Mouse (Mus musculus) left cerebral cortex, postnatal 10 days (tissue): Measurements from ENCODE around the gene Lnx1. TPM values are rescaled to one million over a fixed set of nuclear protein-coding genes. Genes with fewer than 3 reads are reported as not detected.

ENCODE experiments used
- DNase-seq, 2 experiments: peaks; one replicate each; pipeline ENCODE4 v3.0.0; 2021 to 2022; ENCODE audit warnings: low spot score in 2 of 2, mixed read lengths in 1 of 2; ENCODE audit errors: extremely low spot score in 1 of 2
- intact Hi-C: fragments of 180-260 bp; cut with DNase I; formaldehyde crosslinking; loops from one replicate; pipeline ENCODE4 v1.15.1; 2025
- total RNA-seq, 2 experiments: library from RNA; stranded (reverse); gene quantifications; 2 replicates each; pipeline ENCODE4 v1.2.3; 2021

The Lnx1 gene
- total RNA-seq, 2 experiments from 2014 or later: 30.6 to 32.6 TPM

DNA sequence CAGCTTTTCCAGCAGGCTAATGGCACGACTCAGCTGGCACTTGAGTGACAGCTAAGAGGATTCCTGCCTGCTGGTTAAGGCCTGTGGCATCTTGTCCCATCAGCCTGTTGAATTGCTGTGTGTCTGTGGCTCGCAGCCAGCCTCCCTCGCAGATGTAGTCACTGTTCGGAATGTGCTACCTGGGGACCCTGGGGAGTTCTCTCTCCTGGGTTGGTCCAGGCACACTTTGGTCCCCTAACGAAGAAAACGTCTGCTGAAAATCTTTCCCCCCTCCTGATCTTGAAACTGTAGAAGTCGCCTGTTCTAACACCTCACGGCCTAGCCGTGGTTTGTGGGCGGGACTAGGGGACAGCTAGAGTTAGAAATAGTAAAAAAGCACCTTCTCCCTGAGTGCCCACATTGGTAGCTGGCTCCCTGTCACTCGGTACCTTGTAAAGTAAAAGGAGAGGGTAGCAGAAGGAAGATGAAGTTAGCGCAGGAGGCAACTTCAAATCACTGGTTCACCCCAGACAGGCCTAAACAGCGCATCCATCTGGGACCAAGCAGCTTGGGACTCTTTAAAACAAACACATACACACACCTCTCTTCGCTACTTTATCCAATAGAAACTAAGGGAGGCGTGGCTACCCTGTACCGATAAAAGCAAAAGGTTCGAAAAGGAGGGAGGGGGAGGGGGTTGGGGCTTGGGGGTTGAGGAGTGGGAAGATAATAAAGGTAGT is 1.2 kb upstream of the Lnx1 start:
- no peak for DNase-seq
- intact Hi-C loops: no loop called here

- intact Hi-C loops: no loop called here
- no peak for DNase-seq
These were observed 1.8 kb downstream of the Lnx1 start for GRCm38 (mm10) chr5:74700918-74701317.

DNA sequence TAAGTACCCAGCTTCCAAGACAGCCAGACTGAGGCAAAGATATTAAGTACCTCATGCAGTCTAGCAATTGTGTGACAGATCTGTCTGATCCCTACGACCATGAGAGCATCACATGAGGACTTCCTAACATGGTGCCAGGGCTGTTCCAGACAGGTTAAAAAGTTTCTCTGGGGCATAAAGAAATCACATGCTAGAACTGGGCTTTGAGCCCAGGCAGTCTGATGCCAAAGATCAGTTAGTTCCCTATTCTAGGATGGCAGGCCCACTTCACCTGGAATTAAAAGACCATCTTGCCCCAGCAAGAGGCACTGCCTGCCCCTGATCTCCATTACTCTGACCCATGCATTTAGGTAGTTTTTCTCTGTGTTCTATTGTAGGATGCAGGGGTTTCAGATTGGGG is 3.0 kb downstream of the Lnx1 start:
- intact Hi-C loops: no loop called here

DNA sequence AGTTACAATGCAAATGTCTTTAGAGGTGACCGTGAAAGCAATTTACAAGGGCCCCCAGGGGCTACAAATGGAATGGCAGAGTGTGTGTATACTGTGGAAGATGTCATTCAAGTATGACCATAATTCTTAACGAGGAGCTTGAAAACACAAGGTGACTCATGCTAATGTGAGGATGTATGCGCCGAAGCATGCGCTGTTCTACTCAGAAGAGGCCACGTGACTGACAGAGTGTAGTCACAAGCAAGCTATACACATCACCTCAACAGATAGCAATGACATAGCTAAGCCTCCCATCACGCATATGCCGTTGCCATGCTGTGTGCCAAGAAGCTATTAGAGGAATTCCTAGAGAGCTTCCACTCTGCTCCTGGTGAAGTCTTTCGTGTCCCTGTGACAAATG is 5.2 kb downstream of the Lnx1 start:
- no peak for DNase-seq
- intact Hi-C loops: no loop called here

More for the DNA sequence above, 3.0 kb downstream of the Lnx1 start:
- no peak for DNase-seq

DNA sequence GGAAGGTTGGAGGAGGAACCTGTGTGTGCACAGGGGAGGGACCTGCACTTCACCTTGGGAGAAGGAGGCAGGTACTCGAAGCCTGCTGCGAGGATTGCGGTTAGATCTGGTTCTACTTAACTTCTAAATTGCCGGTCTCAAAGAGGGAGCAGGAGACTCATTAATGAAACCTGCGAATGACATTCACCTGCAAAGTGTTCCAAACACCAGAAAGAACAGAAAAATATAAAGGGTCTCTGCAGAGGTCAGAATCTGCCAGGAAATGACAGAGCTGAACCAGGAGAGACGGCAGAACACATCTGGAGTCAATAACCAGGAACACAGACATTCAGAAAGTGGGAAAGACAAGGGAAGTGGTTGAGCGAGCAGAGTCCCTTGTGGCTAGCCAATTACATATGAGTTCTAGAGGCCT is 8.3 kb downstream of the Lnx1 start:
- no peak for DNase-seq
- intact Hi-C loops: no loop called here

DNA sequence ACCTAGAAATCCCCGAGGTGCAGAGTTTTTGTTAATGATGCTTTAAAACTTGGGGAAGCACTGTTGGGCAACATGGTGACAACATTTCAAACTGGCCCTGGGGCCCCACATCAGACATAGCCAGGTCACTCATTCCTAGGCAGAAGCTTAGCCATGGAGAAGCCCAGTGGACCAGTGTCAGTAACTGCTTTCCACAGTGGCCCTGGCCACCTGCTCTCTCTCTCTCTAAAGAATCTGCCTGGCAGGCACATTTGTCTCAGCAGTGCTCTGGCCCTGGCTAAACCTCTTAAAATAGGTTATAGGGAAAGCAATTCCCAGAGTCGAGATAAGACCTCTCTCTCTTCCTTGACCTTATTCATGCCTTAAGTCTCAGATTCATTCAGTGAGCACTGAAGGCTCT is 8.9 kb downstream of the Lnx1 start:
- intact Hi-C loops: no loop called here
- DNase-seq: no peak

DNA sequence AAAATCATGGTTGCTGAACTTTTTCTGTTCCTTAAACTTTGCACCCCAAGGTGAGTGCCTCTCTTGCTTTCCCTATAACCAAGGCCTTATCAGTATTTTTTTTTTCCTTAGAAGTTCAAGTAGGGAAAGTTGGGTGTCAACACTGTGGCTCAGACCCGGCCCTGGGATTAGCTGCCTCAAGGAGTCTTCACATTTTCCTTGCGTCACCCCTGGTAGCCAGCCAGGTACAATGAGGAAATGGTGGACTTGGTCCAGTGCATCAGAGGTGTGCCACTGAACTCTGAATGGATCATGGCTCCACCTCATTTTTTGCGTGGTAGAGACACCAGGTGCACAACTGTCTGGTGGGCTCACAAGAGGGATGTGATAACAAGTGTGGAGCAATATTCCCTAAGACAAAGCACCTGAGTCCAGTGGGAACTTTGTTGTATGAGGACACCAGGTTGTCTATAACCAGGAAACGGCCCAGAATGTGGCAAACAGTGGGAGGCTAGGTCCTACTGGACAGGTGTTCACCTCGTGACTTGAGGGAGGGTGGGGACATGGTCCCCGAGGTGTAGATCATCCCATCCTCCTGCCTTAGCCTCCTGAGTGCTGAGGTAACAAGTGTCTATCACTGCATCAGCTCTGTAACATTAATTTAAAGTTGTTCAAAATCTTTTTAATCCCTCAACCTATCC is 10.2 kb downstream of the Lnx1 start:
- intact Hi-C loops: no loop called here
- no peak for DNase-seq

DNA sequence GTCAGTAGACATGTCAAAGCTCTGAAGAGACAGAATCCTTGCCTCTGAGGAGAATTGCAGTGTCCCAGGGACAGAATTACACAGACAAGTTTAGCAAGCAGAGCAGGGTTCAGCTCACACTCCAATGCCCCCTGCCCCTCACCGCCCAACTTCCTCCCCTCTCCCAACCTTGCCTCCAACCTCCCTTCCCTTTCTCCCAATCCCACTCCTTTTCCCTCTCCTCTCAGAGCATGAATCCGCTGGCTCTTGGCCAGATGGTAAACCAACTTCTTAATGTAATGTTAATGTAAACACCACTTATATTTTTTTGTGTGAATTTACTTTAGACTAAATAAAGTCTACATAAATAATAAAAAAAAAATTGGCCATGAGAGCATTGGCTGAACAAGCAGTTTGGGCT is 13.9 kb downstream of the Lnx1 start:
- no peak for DNase-seq
- intact Hi-C loops: no loop called here

GRCm38 (mm10) chr5:74684944-74685343 is 17.8 kb downstream of the Lnx1 start:
- no peak for DNase-seq

DNA sequence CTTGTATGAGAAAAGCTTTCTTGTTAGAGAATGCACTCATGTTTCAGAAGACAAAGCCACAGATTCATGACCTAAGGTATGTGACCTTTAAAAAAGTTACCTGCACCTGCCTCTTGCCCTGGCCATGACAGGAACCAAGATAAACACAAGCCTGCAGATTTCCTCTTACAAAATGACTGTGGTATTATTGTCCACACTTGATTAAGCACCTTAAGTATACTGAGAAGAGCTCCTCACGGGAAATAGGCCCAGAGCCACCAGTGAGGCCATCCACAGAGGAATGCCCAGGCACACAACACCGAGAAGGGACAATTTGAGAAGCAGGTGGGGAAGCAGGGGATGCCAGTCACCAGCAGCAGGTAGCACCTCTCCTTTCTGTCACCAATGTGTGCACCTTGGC is 18.9 kb downstream of the Lnx1 start:
- DNase-seq: no peak
- intact Hi-C loops: no loop called here

More at GRCm38 (mm10) chr5:74684944-74685343, 17.8 kb downstream of the Lnx1 start:
- intact Hi-C loops: no loop called here

DNA sequence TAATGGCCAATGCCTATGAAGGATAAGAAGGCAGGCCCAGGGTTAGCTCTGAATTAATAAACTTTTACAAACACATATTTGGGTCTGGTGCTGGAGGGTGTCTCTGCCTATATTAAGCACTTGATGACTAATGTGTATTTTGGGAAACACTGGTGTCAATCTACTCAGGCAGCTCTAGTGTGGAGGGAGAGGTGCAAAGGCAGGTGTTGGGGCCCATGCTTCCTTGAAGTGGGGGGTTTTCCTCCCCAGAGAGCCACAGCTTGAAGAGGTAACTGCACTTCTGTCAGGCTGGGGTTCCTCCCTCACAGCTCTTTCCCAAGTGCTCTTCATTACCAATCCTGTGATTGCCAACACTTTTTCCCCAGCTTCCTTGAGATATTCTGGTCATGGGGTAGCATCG is 20.0 kb downstream of the Lnx1 start:
- intact Hi-C loops: no loop called here
- DNase-seq: no peak

- DNase-seq: no peak
- intact Hi-C loops: no loop called here
These were observed 23.1 kb downstream of the Lnx1 start for GRCm38 (mm10) chr5:74679631-74680030.

DNA sequence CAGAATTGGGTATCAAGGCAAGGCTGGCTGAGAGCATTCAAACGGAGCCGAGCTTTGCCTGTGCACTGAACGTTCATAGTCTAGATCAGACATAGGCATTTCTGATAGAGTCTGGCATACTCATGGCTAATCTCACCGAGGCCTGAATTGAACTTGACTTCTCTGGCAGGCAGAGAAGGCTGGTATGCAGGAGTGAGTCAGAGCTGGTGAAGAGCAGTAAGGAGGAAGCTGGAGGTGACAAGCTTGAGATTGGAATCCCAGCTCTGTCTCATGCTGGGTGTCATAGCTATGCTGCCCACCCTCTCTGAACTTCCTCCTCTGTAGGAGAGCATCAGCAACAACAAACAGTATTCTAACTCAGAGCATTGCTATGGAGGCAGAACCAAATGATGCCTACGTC is 24.0 kb downstream of the Lnx1 start:
- intact Hi-C loops: no loop called here
- DNase-seq: no peak

- DNase-seq: peak; percentile 79 to 80
- intact Hi-C loops: no loop called here
These were observed 25.0 kb downstream of the Lnx1 start for GRCm38 (mm10) chr5:74677399-74678338.

GRCm38 (mm10) chr5:74672556-74672955 is 30.2 kb downstream of the Lnx1 start:
- DNase-seq: no peak
- intact Hi-C loops: no loop called here

DNA sequence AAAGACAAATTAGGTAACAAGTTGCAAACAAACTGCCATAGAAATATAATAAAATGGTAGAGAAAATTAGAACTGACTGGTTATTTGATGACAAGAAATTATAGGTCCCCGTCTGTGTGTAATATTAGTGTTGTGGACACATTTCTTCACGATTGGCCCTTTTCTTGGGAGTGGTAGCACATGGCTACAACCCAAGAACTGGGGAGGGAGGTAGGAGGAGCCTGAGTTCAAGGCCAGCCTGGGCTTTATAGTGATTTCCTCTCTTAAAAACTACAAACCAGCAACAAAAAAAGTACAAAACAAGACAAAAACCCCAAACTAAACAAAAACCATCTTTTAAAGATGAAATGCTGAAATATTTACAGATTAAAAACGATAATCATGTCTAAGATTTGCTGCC is 31.8 kb downstream of the Lnx1 start:
- intact Hi-C loops: no loop called here

DNA sequence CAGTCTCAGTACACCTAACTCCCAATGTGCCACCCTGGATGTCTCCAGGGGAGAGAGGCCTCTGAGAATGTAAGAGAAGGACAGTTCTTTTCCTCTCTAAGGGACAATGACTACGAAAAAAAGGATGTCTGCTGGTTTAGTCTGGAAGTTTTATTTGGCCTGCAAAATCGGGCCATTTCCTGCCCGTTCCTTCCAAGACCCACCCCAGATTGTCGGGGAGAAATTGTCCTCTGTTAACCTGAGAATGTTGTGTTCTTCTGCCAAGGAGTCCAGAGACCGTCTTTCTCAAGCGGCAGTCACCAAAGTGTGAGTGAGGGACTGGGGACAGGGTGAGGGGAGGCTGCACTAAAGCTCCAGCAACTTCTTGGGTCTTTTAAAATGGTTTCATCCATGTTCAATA is 32.8 kb downstream of the Lnx1 start:
- intact Hi-C loops: no loop called here
- DNase-seq: no peak

More for the DNA sequence above, 31.8 kb downstream of the Lnx1 start:
- no peak for DNase-seq

- no peak for DNase-seq
- intact Hi-C loops: no loop called here
These were observed 33.8 kb downstream of the Lnx1 start for GRCm38 (mm10) chr5:74668956-74669355.

- intact Hi-C loops: no loop called here
- DNase-seq: no peak
These were observed 40.1 kb downstream of the Lnx1 start for GRCm38 (mm10) chr5:74662618-74663017.
